Comparison of ENCODE assay signal across 1 mouse cellular context in the genomic region with DNA sequence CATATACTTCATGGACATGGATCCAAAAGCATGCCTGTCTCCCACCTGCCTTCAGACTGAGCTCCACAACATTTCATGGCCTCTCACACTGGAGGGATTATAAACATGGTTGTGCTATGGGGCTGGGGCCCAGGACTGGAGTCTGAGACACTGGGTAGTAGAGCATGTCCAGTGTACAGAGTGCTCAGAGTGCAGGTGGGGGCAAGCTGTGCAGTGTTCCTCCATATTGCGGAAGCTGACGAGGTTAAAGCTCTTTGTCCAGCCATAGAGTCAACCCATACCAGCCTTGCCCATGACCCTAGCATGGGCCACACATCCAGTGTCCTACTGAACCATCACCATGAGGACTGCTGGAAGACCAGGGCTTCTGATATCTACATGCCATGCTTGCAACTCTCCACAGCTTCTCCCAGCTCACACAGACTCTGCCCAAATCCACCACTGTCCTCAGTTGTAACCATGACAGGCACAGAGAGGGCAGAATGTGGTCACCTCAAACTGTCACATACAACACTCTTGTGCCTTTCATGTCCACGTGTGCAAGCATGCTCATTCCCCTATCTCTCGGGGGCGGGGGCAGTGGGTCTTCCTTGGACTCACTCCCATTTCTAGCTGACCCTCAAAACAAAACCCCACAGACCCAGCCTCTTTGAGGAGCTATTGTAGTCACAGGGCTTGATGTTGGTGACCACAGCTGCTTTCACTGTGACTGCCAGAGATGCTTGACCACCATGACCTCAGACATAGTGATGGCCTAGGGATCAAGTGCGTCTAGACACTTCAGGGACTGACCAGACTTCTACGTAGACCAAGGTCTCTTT.
TF ChIP-seq lines count a peak whose summit lies in the region.

No protein-coding gene starts in this region.

TF ChIP-seq in CH12.LX, 34 proteins besides CTCF, POLR2A, EP300 and RAD21:
- peak; percentile 51; the same call in 1 of the 2 replicates for TF ChIP-seq SIN3A (IDR thresholded peaks at IDR 0.05; ENCODE audit: low read length)
- TF ChIP-seq SMC3 (IDR thresholded peaks at IDR 0.05; ENCODE audit: low read depth, low read length) = no peak
- peak; percentile 75 for TF ChIP-seq MAX (IDR thresholded peaks at IDR 0.05; ENCODE audit: low read length)
- peak; percentile 61 for TF ChIP-seq CHD2 (IDR thresholded peaks at IDR 0.05; ENCODE audit: low read length)
- peak; percentile 59 for TF ChIP-seq BHLHE40 (IDR thresholded peaks at IDR 0.05; ENCODE audit: low read depth, low read length)
- TF ChIP-seq HCFC1 (IDR thresholded peaks at IDR 0.05; ENCODE audit: low read depth, low read length) = no peak
- TF ChIP-seq MEF2A (IDR thresholded peaks at IDR 0.05; ENCODE audit: borderline replicate concordance, low read depth, low read length) = peak; percentile 30; the same call in 1 of the 2 replicates
- no peak; the same call in 1 of the 2 replicates for TF ChIP-seq MXI1 (IDR thresholded peaks at IDR 0.05; ENCODE audit: low read depth, low read length)
- peak; percentile 83; the same call in 1 of the 2 replicates for TF ChIP-seq ZMIZ1 (IDR thresholded peaks at IDR 0.05; ENCODE audit: low read depth, low read length)
- TF ChIP-seq MYC (IDR thresholded peaks at IDR 0.05; ENCODE audit: low read depth, low read length) = peak; percentile 78
- TF ChIP-seq POLR2AphosphoS2 (IDR thresholded peaks at IDR 0.05; ENCODE audit: low read depth, low read length) = peak; percentile 29; the same call in 1 of the 2 replicates
- TF ChIP-seq MAZ (IDR thresholded peaks at IDR 0.05; ENCODE audit: low read depth, low read length) = 0 out of 2 replicates have a peak, but pooled peaks have one; percentile 29
- TF ChIP-seq CHD1 (IDR thresholded peaks at IDR 0.05; ENCODE audit: low read depth, low read length) = peak; percentile 85
- TF ChIP-seq NRF1 (IDR thresholded peaks at IDR 0.05; ENCODE audit: low read depth, low read length) = no peak
- TF ChIP-seq RCOR1 (conservative IDR thresholded peaks at IDR 0.05; ENCODE audit: low read depth, low read length) = peak; percentile 67; the same call in 1 of the 2 replicates
- TF ChIP-seq ETS1 (conservative IDR thresholded peaks at IDR 0.05; ENCODE audit: low read depth, low read length) = peak; percentile 51
- no peak for TF ChIP-seq ZNF384 (IDR thresholded peaks at IDR 0.05; ENCODE audit: low read depth, low read length)
- TF ChIP-seq USF2 (conservative IDR thresholded peaks at IDR 0.05; ENCODE audit: low read depth, low read length) = no peak
- TF ChIP-seq NELFE (IDR thresholded peaks at IDR 0.05; ENCODE audit: low read depth, low read length) = 0 out of 2 replicates have a peak, but pooled peaks have one; percentile 27
- TF ChIP-seq UBTF (IDR thresholded peaks at IDR 0.05; ENCODE audit: low read depth, low read length) = no peak
- TF ChIP-seq IRF4 (IDR thresholded peaks at IDR 0.05; ENCODE audit: low read depth, low read length) = peak; percentile 59; the same call in 1 of the 2 replicates
- TF ChIP-seq GABPA (IDR thresholded peaks at IDR 0.05; ENCODE audit: insufficient replicate concordance, low read depth, low read length) = no peak
- TF ChIP-seq TCF12 (IDR thresholded peaks at IDR 0.05; ENCODE audit: low read depth, low read length) = peak; percentile 66; the same call in 1 of the 2 replicates
- no peak for TF ChIP-seq ZC3H11A (IDR thresholded peaks at IDR 0.05; ENCODE audit: low read depth, low read length)
- TF ChIP-seq E2F4 (IDR thresholded peaks at IDR 0.05; ENCODE audit: insufficient replicate concordance, low read depth, low read length) = no peak
- TF ChIP-seq ZKSCAN1 (IDR thresholded peaks at IDR 0.05; ENCODE audit: borderline replicate concordance, low read depth, low read length) = no peak
- 0 out of 2 replicates have a peak, but pooled peaks have one; percentile 38 for TF ChIP-seq KAT2A (IDR thresholded peaks at IDR 0.05; ENCODE audit: insufficient replicate concordance, low read length)
- TF ChIP-seq ELF1 (IDR thresholded peaks at IDR 0.05; ENCODE audit: low read depth, low read length) = no peak
- TF ChIP-seq JUN (IDR thresholded peaks at IDR 0.05; ENCODE audit: insufficient read depth, low read depth, low read length) = no peak
